Mouse (Mus musculus) CH12.LX (cell line): ENCODE measurements around the gene Exoc6. TPM values are rescaled to one million over a fixed set of nuclear protein-coding genes. Genes with fewer than 3 reads are reported as not detected.

Experiments used
- DNase-seq: peaks from one replicate; pipeline ENCODE4 v3.0.0-alpha.2; 2013; ENCODE audit errors: extremely low read depth
- H3K27ac ChIP-seq: 2 replicates; pipeline ENCODE4 v1.5.1; 2012; ENCODE audit warnings: low read depth, mild to moderate bottlenecking, control low read depth, moderate library complexity; ENCODE audit not compliant: insufficient read depth
- H3K27me3 ChIP-seq: replicated peaks from 2 replicates; pipeline ENCODE3; 2012; ENCODE audit warnings: inconsistent platforms
- H3K36me3 ChIP-seq, 2 experiments: replicated peaks in 1 of 2; 2 replicates each; pipeline versions ENCODE3 to v1.6.1; 2012; ENCODE audit warnings: inconsistent platforms in 1 of 2, low read length in 1 of 2, mild to moderate bottlenecking in 1 of 2, mixed read lengths in 1 of 2, moderate library complexity in 1 of 2; ENCODE audit not compliant: control insufficient read depth in 1 of 2, insufficient read depth in 1 of 2
- H3K4me1 ChIP-seq, 2 experiments: 2 replicates each; pipeline ENCODE4 v1.6.1; 2012; ENCODE audit warnings: inconsistent platforms in 1 of 2, moderate library complexity in 1 of 2; ENCODE audit not compliant: insufficient read depth in 2 of 2, control insufficient read depth in 1 of 2
- H3K4me2 ChIP-seq: 2 replicates; pipeline ENCODE4 v1.6.1; 2012; ENCODE audit warnings: low read depth, mild to moderate bottlenecking, control low read depth; ENCODE audit not compliant: poor library complexity, insufficient read depth, severe bottlenecking
- H3K4me3 ChIP-seq, 3 experiments: fragments of 150-350 bp in 1 of 3; sonication (generic) in 1 of 3; replicated peaks in 1 of 3; 2 replicates each; pipeline versions ENCODE3 to v1.5.1; 2011 to 2012; ENCODE audit warnings: low read depth in 2 of 3, low read length in 2 of 3, mild to moderate bottlenecking in 2 of 3, moderate library complexity in 2 of 3, control low read depth in 1 of 3, improper control_type of control experiment in 1 of 3, inconsistent platforms in 1 of 3, mixed read lengths in 1 of 3; ENCODE audit not compliant: poor library complexity in 1 of 3
- H3K79me2 ChIP-seq: replicated peaks from 2 replicates; pipeline ENCODE4 v1.6.1; 2012; ENCODE audit warnings: mild to moderate bottlenecking, moderate library complexity; ENCODE audit not compliant: control insufficient read depth, poor library complexity, insufficient read depth, severe bottlenecking; ENCODE audit errors: extremely low read depth
- H3K9ac ChIP-seq: 2 replicates; pipeline ENCODE4 v1.6.1; 2012; ENCODE audit warnings: low read depth, mild to moderate bottlenecking, control low read depth, moderate library complexity; ENCODE audit not compliant: insufficient read depth
- H3K9me3 ChIP-seq: replicated peaks from 2 replicates; pipeline ENCODE3; 2012; ENCODE audit warnings: low read length, inconsistent platforms, mixed read lengths
- BHLHE40 ChIP-seq: IDR thresholded peaks from 2 replicates; pipeline ENCODE4 v1.6.1; 2011; ENCODE audit warnings: mild to moderate bottlenecking, low read depth, low read length, improper control_type of control experiment
- ETS1 ChIP-seq: conservative IDR thresholded peaks from 2 replicates; pipeline ENCODE4 v1.6.1; 2012; ENCODE audit warnings: low read depth, mild to moderate bottlenecking, inconsistent platforms, low read length, improper control_type of control experiment, moderate library complexity
- IRF4 ChIP-seq: IDR thresholded peaks from 2 replicates; pipeline ENCODE4 v1.6.1; 2014; ENCODE audit warnings: low read depth, mild to moderate bottlenecking, inconsistent platforms, low read length, improper control_type of control experiment
- JUN ChIP-seq: IDR thresholded peaks from 2 replicates; pipeline ENCODE4 v1.6.1; 2011; ENCODE audit warnings: low read depth, mild to moderate bottlenecking, low read length, improper control_type of control experiment, moderate library complexity; ENCODE audit not compliant: insufficient read depth
- KAT2A ChIP-seq: IDR thresholded peaks from 2 replicates; pipeline ENCODE4 v1.6.1; 2012; ENCODE audit warnings: low read length, improper control_type of control experiment, inconsistent platforms; ENCODE audit not compliant: insufficient replicate concordance
- MEF2A ChIP-seq: IDR thresholded peaks from 2 replicates; pipeline ENCODE4 v1.6.1; 2014; ENCODE audit warnings: low read depth, mild to moderate bottlenecking, inconsistent platforms, low read length, improper control_type of control experiment, borderline replicate concordance
- NRF1 ChIP-seq: IDR thresholded peaks from 2 replicates; pipeline ENCODE4 v1.6.1; 2014; ENCODE audit warnings: low read depth, mild to moderate bottlenecking, inconsistent platforms, low read length, improper control_type of control experiment, moderate library complexity
- PAX5 ChIP-seq: IDR thresholded peaks from 2 replicates; pipeline ENCODE4 v1.6.1; 2012; ENCODE audit warnings: low read length, inconsistent platforms, mixed read lengths
- POLR2AphosphoS2 ChIP-seq: IDR thresholded peaks from 2 replicates; pipeline ENCODE4 v1.6.1; 2011; ENCODE audit warnings: low read depth, low read length, improper control_type of control experiment
- SIN3A ChIP-seq: IDR thresholded peaks from 2 replicates; pipeline ENCODE4 v1.6.1; 2012; ENCODE audit warnings: low read length, improper control_type of control experiment, inconsistent platforms
- UBTF ChIP-seq: IDR thresholded peaks from 2 replicates; pipeline ENCODE4 v1.6.1; 2012; ENCODE audit warnings: low read depth, mild to moderate bottlenecking, inconsistent platforms, low read length, improper control_type of control experiment, moderate library complexity
- USF2 ChIP-seq: conservative IDR thresholded peaks from 2 replicates; pipeline ENCODE4 v1.6.1; 2011; ENCODE audit warnings: low read depth, low read length, improper control_type of control experiment
- ZNF384 ChIP-seq: IDR thresholded peaks from 2 replicates; pipeline ENCODE4 v1.6.1; 2012; ENCODE audit warnings: low read depth, low read length, improper control_type of control experiment, inconsistent platforms
- dilution Hi-C: fragments of 300-500 bp; cut with MboI; formaldehyde crosslinking; loops from 2 replicates; pipeline ENCODE4 v1.14.3; 2020; ENCODE audit warnings: low sequenced_read_pairs; ENCODE audit not compliant: extremely low pct_unique_long_range_greater_than_20kb, extremely low pct_ligation_motif_present
- in situ Hi-C: fragments of 300-500 bp; cut with MboI; formaldehyde crosslinking; loops from 3 replicates; pipeline ENCODE4 v1.14.3; 2019; ENCODE audit warnings: low sequenced_read_pairs, low pct_ligation_motif_present, low pct_unique_long_range_greater_than_20kb, mixed read lengths
- polyA plus RNA-seq: library from polyadenylated mRNA; unstranded; fragments of >175 nt; gene quantifications from 2 replicates; pipeline ENCODE4 v1.2.1, GENCODE M21; 2012; ENCODE audit warnings: low read depth; ENCODE audit not compliant: insufficient read length
- total RNA-seq, 2 experiments: library from RNA; depleted of rRNA; stranded (reverse); fragments of 300-350 nt in 1 of 2; fragments of >200 nt in 1 of 2; gene quantifications; 2 replicates each; pipeline ENCODE4 v1.2.3; 2012 to 2014

The Exoc6 gene
- total and polyA plus RNA-seq, 3 experiments, result 8.0 to 18.5 (median 12.1) TPM

DNA sequence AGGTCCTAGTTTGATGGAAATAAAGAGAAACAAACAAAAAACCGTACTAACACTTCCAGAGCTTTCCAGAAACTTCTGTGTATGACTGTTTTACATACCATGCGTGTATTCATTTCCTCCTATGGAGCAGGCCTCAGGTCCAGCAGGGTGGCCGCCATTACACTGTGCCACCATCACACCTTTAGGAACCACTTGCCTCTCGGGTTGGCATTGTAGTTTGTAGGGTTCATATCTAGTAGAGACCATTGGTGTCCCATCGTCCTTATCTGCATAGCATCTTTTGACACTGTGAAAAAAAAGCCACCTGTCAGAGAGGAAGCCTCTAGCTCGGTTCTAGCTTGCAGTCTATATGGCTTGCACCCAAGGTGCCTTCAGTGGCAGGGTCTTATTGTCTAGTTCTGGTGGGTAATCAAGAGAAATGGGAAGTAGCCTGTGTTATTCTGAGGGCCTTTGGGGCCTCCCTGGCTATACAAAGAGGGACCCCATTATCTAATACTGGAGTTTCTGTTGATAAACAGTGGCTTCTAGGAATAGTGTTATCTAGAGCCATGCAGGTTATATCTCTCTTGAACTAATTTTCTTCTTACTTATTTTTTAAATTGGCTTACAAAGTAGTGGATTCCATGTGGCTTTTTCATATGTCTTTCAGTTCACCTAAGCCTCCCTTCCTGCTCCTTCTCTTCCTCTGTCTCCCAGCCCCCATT lies 5.8 kb downstream of the Exoc6 start:
- DNase-seq, result no peak
- H3K9me3 ChIP-seq, result no peaks in the 10 kb centered on the region
- H3K27me3 ChIP-seq, result no peaks in the 10 kb centered on the region
- no peak for TF ChIP-seq JUN
- no peak for TF ChIP-seq ETS1
- no peak for TF ChIP-seq NRF1
- no peak for TF ChIP-seq PAX5
- no peak for TF ChIP-seq MEF2A
- TF ChIP-seq, all 38 proteins: peak for 0
- no peak overlapping the region for H3K4me3 ChIP-seq
- no peak overlapping the region for H3K27ac ChIP-seq
- H3K4me1 ChIP-seq, result peaks cover 16 to 49% of the 10 kb centered on the region in 2 experiments
- H3K79me2 ChIP-seq, result no peaks in the 10 kb centered on the region; the same call in 1 of the 2 replicates
- H3K4me2 ChIP-seq, result no peak overlapping the region
- dilution Hi-C loops (no loop called here), in situ Hi-C loops (no loop called here)
- H3K36me3 ChIP-seq, result peaks cover 0 to 2% of the 10 kb centered on the region in 2 experiments
- no peak overlapping the region for H3K9ac ChIP-seq

DNA sequence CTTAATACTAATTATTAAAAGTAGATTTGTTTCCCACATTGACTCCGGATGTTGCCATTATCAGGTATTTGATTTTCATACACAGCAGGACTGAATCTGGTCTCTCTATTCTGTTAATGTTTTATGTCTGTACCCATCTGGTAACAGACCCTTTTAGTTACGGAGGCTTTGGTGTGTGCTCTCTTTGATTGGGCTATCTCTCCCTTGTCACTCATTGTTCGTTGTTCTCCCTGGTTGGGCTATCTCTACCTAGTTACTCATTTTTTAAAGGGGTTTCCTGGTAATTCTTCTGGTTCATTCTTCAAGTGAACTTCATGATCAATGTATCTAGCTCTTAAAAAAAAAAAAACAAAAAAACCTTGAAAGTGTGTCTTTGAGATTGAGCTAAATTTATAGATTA lies 7.7 kb downstream of the Exoc6 start:
- Histone ChIP-seq H3K27me3 (no peaks in the 10 kb centered on the region), H3K27ac (no peak overlapping the region), H3K9ac (no peak overlapping the region), H3K4me1 (peaks cover 16 to 53% of the 10 kb centered on the region in 2 experiments), H3K9me3 (no peaks in the 10 kb centered on the region), H3K36me3 (no peaks in the 10 kb centered on the region), H3K4me2 (no peak overlapping the region), H3K4me3 (no peak overlapping the region), H3K79me2 (no peaks in the 10 kb centered on the region; the same call in 1 of the 2 replicates)
- TF ChIP-seq POLR2AphosphoS2 (no peak), SIN3A (no peak), USF2 (no peak), KAT2A (no peak), BHLHE40 (no peak), ZNF384 (no peak), IRF4 (no peak), UBTF (no peak)
- dilution Hi-C loops, result no loop called here
- in situ Hi-C loops, result no loop called here
- no peak for DNase-seq
